Mouse (Mus musculus): ENCODE results near the gene Timm29. TPM values are rescaled to one million over a fixed set of nuclear protein-coding genes. Genes with fewer than 3 reads are reported as not detected.
"Not testable (repeated sequence)": the region's sequence is repeated elsewhere in the genome, so short reads cannot be mapped to it uniquely, and the experiment has no call there.

The Timm29 gene
- total RNA-seq, 2 experiments from 2014 or later, result 22.2 to 22.3 TPM

- ATAC-seq (ENCODE audit: poor library complexity, severe bottlenecking), result no peak
Measured at GRCm38 (mm10) chr9:21576286-21576685, 16.2 kb upstream of the Timm29 start.

DNA sequence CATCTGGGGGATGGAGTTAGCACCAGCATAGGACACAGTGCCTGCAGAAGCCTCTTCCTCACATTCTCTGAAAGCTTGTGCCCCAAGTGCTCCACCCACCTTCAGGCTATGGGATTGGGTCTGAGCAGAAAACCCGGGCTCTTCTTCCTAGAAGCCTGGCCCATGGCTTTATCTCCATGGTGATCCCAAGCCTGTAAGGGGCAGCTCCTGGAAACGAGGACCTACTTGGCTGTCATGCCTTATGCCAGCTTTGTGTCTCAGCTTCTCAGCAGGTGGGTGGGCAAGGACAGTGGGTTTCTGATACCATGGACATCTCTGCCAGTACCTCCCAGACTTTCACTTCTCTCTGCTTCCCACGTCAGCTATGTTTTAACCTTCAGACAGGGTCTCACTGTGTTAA is 14.3 kb upstream of the Timm29 start:
- ATAC-seq (ENCODE audit: poor library complexity, severe bottlenecking), result no peak

DNA sequence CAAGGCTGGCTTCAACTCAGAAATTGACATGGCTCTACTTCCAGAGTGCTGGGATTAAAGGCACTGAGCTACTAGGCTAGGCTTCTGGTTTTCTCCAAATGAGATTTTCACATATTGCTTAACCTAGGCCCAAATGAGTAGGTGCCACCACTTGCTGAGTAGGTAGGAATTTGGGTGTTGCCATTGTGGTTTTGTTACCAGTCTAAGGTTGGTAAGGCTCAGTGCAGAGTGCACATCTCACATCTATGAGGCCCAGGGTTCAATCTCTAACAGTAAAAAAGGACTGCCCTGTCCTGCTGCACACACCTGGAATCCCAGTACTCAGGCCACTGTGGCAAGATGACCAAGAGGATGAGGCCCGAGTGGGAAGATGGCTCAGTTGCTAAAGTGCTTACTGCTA is 7.1 kb upstream of the Timm29 start:
- ATAC-seq (ENCODE audit: poor library complexity, severe bottlenecking), result no peak

DNA sequence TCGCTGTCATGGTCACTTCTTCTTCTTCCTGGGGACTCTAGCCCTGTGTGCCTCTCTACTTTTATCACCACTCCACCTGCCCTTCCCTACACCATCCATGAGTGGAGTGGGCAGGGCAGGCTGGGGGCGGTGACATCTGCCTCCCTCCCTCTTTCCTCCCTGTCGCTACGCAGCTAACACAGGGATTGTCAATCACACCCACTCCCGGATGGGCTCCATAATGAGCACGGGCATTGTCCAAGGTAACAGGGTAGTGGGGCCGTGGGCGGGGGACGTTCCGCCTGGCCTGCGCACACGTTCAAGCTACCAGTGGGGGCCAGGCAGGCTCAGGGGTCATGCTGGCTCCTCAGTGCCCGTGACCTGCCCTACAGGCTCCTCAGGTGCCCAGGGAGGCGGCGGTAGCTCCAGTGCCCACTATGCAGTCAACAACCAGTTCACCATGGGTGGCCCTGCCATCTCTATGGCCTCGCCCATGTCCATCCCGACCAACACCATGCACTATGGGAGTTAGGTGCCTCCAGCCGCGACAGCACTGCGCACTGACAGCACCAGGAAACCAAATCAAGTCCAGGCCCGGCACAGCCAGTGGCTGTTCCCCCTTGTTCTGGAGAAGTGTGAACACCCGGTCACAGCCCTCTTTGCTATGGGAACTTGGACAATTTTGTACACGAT is 4.7 kb upstream of the Timm29 start:
- ATAC-seq (ENCODE audit: poor library complexity, severe bottlenecking), result no peak

- ATAC-seq (ENCODE audit: poor library complexity, severe bottlenecking), result no peak
Measured at GRCm38 (mm10) chr9:21588350-21588749, 4.2 kb upstream of the Timm29 start.

DNA sequence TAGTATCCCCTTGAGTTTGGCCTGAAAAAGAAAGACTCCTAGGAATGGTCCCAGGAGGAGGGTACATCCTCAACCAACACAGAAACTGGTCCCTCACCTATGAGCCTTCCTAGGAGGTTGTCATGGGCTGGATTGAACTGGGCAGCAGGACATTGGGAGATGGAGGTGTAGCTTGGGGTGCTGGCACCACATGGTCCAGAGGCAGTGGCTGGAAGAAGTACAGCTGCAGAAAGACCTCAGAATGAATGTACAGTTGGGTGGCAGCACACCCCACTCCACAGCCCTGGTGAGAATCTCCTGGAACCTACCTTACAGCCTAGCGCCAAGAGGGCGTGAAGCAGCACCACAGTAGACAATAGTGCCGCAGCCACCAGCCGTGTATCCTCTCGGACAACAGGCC is 3.0 kb upstream of the Timm29 start:
- no peak for ATAC-seq (ENCODE audit: poor library complexity, severe bottlenecking)

DNA sequence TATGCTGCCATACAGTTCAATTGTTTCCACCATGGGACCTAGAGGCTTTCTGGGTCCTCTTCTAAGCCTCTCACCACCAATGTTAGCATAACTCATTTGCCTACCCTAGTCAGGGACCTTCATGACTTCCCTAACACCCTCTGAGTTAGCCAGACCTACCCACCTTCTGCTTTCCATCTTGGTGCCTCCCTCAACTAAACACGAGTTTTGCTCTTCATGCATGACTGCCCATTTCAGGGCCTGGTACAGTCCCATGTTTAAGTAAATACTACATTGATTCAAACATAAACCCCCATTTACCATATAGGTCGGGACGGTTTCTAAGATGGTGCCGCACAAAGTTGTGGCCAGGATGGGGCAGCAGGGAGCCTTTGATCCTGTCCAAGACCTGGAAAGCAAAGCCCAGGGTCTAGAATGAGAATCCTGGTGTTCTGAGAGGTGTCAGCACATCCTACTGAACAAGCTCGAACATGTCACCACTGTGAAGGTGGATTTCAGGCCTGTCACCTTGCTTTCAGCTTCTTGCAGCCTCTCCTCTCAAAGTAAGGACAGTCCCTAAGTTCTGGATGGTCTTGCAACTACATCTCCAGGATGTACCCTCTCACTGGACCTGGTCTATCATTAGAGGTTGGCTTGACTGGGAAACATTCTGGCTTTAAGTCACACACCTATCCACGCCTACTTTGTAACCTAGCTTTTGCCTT is 1.2 kb upstream of the Timm29 start:
- ATAC-seq (ENCODE audit: poor library complexity, severe bottlenecking), result no peak

GRCm38 (mm10) chr9:21591831-21592702 is 455 bp upstream of the Timm29 start:
- peak; percentile 53 for ATAC-seq (ENCODE audit: poor library complexity, severe bottlenecking)

GRCm38 (mm10) chr9:21593122-21593721 is 700 bp downstream of the Timm29 start:
- peak; percentile 56 for ATAC-seq (ENCODE audit: poor library complexity, severe bottlenecking)

DNA sequence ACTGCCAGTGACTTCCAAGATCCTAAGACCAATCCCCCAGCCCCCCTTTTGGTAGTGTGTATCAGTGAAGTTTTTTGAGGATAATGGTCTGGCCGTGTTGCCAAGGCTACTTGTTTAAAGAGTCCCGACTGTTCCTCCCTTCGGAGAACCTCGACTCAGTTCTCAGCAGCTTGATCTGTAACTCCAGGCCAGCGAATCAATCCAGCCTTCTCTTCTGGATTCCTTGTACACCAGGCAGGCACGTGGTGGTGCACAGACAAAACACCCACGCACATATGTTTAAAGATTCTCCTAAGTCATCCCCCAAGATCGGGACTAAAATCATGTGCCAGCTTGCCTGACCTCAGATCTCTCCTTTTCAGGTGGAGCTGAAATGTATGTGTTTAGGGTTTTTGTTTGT is 1.8 kb downstream of the Timm29 start:
- not testable (repeated sequence) for ATAC-seq (ENCODE audit: poor library complexity, severe bottlenecking)

GRCm38 (mm10) chr9:21594838-21595237 is 2.3 kb downstream of the Timm29 start:
- ATAC-seq (ENCODE audit: poor library complexity, severe bottlenecking), result no peak

GRCm38 (mm10) chr9:21598198-21598597 is 5.7 kb downstream of the Timm29 start:
- ATAC-seq (ENCODE audit: poor library complexity, severe bottlenecking), result peak; percentile 39; the same call in 1 of the 2 replicates

DNA sequence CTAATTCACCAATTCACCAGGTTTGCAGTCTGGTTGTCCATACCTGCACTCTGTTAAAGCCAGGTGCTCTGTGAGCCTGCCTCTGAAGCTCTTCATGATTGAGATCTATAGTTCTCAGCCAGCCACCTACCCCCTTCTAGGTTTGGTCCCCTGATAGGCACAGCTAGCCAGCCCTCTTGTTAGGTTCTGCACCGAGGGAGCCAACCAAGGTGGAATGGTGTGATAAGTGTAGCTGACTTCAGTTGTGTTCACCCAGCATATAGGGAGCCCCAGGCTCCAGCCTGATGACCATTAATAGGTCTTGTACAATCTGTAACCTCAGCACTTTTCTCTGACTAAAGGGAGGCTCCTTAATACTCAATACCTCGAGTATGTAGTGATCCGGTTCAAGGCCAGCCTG is 7.7 kb downstream of the Timm29 start:
- no peak for ATAC-seq (ENCODE audit: poor library complexity, severe bottlenecking)

DNA sequence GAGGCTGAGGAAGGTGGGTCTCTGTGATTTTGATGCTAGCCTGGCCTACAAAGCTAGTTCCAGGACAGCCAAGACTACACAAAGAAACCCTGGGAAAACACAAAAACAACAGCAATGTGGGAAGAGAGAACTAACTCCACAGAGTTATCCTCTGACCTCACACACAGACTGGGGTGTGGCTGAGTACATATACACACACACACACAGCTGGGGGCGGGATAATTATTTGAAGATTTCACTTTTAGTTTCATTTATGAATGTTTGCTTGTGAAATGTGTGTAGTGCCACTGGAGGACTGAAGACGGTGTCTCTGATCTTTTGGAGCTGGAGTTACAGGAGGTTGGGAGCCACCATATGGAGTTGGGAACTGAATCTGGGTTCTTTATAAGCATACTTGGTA is 8.6 kb downstream of the Timm29 start:
- no peak for ATAC-seq (ENCODE audit: poor library complexity, severe bottlenecking)

- ATAC-seq (ENCODE audit: poor library complexity, severe bottlenecking), result peak; percentile 91
Measured at GRCm38 (mm10) chr9:21601722-21602399, 9.3 kb downstream of the Timm29 start.

DNA sequence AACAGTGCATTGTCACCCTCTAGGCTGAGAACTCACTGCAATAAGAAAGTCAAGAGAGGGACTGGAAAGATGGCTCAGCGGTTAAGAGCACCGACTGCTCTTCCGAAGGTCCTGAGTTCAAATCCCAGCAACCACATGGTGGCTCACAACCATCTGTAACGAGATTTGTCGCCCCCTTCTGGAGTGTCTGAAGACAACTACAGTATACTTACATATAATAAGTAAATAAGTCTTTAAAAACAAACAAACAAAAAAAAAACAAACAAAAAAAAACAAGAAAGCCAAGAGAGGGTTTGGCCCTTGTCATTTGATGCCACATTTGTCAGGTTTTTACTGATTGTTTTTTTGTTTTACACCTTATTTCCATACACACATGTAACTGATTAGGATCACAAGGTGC is 11.6 kb downstream of the Timm29 start:
- ATAC-seq (ENCODE audit: poor library complexity, severe bottlenecking), result no peak

DNA sequence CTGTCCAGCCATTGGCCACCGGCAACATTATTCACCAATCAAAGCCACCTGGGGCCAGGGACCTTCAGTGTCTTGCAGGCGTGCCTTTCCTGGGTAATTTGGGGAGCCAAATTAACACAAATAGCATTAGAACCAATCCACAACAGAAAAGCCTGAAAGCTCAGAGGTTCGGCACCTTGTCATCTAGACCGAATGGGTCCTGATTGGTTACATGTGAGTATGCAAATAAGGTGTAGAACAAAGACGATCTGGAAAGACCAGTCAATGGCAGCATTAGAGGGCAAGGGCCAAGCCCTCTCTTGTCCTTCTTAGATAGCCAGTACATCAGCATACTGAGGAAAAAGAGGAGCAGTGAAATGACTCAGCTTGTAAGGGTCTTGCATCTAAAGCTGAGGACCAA is 13.3 kb downstream of the Timm29 start:
- ATAC-seq (ENCODE audit: poor library complexity, severe bottlenecking), result no peak

DNA sequence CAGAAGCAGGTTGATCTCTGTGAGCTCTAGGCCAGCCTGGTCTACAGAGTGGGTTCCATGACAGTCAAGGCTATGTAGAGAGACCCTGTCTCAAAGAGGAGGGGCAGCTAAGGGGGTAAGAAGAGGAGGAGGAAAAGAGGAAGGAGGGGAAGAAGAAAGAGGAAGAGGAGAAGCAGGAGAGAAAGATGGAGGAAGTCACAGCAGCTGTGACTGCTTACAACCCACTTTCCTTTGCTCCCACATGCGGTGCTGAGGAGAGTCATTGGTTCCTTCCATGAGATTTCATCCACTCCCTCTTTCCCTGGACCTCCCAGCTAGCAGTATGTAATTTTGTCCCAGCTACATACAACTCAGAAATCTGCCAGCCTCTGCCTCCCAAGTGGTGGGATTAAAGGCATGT is 14.1 kb downstream of the Timm29 start:
- no peak for ATAC-seq (ENCODE audit: poor library complexity, severe bottlenecking)

- ATAC-seq (ENCODE audit: poor library complexity, severe bottlenecking), result peak; percentile 100
Measured at GRCm38 (mm10) chr9:21609861-21610260, 17.3 kb downstream of the Timm29 start.

DNA sequence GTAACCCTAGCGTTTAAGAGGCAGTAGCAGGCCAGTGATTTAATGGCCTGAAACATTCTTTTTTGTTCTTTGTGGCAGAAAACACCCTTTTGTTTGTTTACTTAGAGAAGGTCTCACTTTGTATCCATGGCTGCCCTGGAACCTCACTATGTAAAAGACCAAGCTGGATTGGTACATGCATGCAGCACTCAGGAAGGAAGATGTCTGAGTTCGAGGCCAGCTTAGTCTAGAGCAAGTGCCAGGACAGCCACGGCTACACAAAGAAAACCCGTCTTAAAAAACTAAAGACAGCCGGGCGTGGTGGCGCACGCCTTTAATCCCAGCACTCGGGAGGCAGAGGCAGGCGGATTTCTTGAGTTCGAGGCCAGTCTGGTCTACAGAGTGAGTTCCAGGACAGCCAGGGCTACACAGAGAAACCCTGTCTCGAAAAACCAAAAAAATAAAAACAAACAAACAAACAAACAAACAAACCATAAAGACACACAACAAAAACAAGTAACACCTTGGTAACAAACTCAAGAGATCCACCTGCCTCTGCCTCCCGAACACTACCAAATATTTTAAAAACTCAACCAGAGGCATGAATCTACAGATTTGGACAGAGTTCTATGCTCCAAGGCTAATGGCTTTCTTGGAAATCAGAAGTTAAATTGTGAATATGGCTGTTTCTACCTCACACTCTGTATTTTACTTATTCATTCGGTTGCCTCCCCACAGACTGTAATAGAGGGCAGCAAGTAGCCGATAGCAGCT is 22.5 kb downstream of the Timm29 start:
- no peak for ATAC-seq (ENCODE audit: poor library complexity, severe bottlenecking)
